Mouse (Mus musculus): ENCODE measurements around the gene Ncor2. TPM values are rescaled to one million over a fixed set of nuclear protein-coding genes. Genes with fewer than 3 reads are reported as not detected.
A peak's percentile ranks its signal among the peaks of the same experiment; 100 is the strongest.

Gene Ncor2
- polyA plus RNA-seq, 1 experiment, result 74.6 TPM

GRCm38 (mm10) chr5:125113029-125113428 lies 66.0 kb downstream of the Ncor2 start:
- no peak overlapping the region for H3K27ac ChIP-seq (ENCODE audit: insufficient read depth, low read length)
- H3K4me3 ChIP-seq (ENCODE audit: insufficient read depth, low read length), result no peak overlapping the region
- peaks cover 12% of the 10 kb centered on the region for H3K4me1 ChIP-seq (ENCODE audit: control insufficient read depth, insufficient read depth, low read length)
- TF ChIP-seq CTCF (IDR thresholded peaks at IDR 0.05; ENCODE audit: extremely low read depth, insufficient read depth, low read length), result no peak
- no peak for TF ChIP-seq POLR2A (IDR thresholded peaks at IDR 0.05; ENCODE audit: extremely low read depth, insufficient read depth, low read length)

- TF ChIP-seq POLR2A (IDR thresholded peaks at IDR 0.05; ENCODE audit: extremely low read depth, insufficient read depth, low read length), result no peak
- no peak for TF ChIP-seq CTCF (IDR thresholded peaks at IDR 0.05; ENCODE audit: extremely low read depth, insufficient read depth, low read length)
- H3K27ac ChIP-seq (ENCODE audit: insufficient read depth, low read length), result no peak overlapping the region
- no peak overlapping the region for H3K4me3 ChIP-seq (ENCODE audit: insufficient read depth, low read length)
- H3K4me1 ChIP-seq (ENCODE audit: control insufficient read depth, insufficient read depth, low read length), result peaks cover 12% of the 10 kb centered on the region
These were observed 66.4 kb downstream of the Ncor2 start for GRCm38 (mm10) chr5:125112588-125112987.

GRCm38 (mm10) chr5:125111137-125111536 lies 67.9 kb downstream of the Ncor2 start:
- H3K27ac ChIP-seq (ENCODE audit: insufficient read depth, low read length), result no peak overlapping the region

GRCm38 (mm10) chr5:125110722-125111121 lies 68.3 kb downstream of the Ncor2 start:
- TF ChIP-seq POLR2A (IDR thresholded peaks at IDR 0.05; ENCODE audit: extremely low read depth, insufficient read depth, low read length) (no peak), CTCF (IDR thresholded peaks at IDR 0.05; ENCODE audit: extremely low read depth, insufficient read depth, low read length) (no peak)
- H3K4me1 ChIP-seq (ENCODE audit: control insufficient read depth, insufficient read depth, low read length), result peaks cover 16% of the 10 kb centered on the region

More at GRCm38 (mm10) chr5:125111137-125111536, 67.9 kb downstream of the Ncor2 start:
- Histone ChIP-seq H3K4me3 (ENCODE audit: insufficient read depth, low read length) (no peak overlapping the region), H3K4me1 (ENCODE audit: control insufficient read depth, insufficient read depth, low read length) (peaks cover 16% of the 10 kb centered on the region)
- TF ChIP-seq CTCF (IDR thresholded peaks at IDR 0.05; ENCODE audit: extremely low read depth, insufficient read depth, low read length) (no peak), POLR2A (IDR thresholded peaks at IDR 0.05; ENCODE audit: extremely low read depth, insufficient read depth, low read length) (no peak)

GRCm38 (mm10) chr5:125110196-125110595 lies 68.8 kb downstream of the Ncor2 start:
- H3K4me1 ChIP-seq (ENCODE audit: control insufficient read depth, insufficient read depth, low read length), result peaks cover 16% of the 10 kb centered on the region
- H3K4me3 ChIP-seq (ENCODE audit: insufficient read depth, low read length), result no peak overlapping the region
- TF ChIP-seq POLR2A (IDR thresholded peaks at IDR 0.05; ENCODE audit: extremely low read depth, insufficient read depth, low read length) (no peak), CTCF (IDR thresholded peaks at IDR 0.05; ENCODE audit: extremely low read depth, insufficient read depth, low read length) (no peak)
- H3K27ac ChIP-seq (ENCODE audit: insufficient read depth, low read length), result no peak overlapping the region

More at GRCm38 (mm10) chr5:125110722-125111121, 68.3 kb downstream of the Ncor2 start:
- Histone ChIP-seq H3K27ac (ENCODE audit: insufficient read depth, low read length) (no peak overlapping the region), H3K4me3 (ENCODE audit: insufficient read depth, low read length) (no peak overlapping the region)

GRCm38 (mm10) chr5:125107011-125107651 lies 71.9 kb downstream of the Ncor2 start:
- peak; percentile 68 for TF ChIP-seq CTCF (IDR thresholded peaks at IDR 0.05; ENCODE audit: extremely low read depth, insufficient read depth, low read length)
- no peak for TF ChIP-seq POLR2A (IDR thresholded peaks at IDR 0.05; ENCODE audit: extremely low read depth, insufficient read depth, low read length)
- Histone ChIP-seq H3K27ac (ENCODE audit: insufficient read depth, low read length) (no peak overlapping the region), H3K4me1 (ENCODE audit: control insufficient read depth, insufficient read depth, low read length) (peaks cover 15% of the 10 kb centered on the region; the same call in 1 of the 2 replicates), H3K4me3 (ENCODE audit: insufficient read depth, low read length) (no peak overlapping the region)

- H3K4me1 ChIP-seq (ENCODE audit: control insufficient read depth, insufficient read depth, low read length), result peaks cover 9% of the 10 kb centered on the region; the same call in 1 of the 2 replicates
- H3K4me3 ChIP-seq (ENCODE audit: insufficient read depth, low read length), result no peak overlapping the region
- TF ChIP-seq POLR2A (IDR thresholded peaks at IDR 0.05; ENCODE audit: extremely low read depth, insufficient read depth, low read length) (no peak), CTCF (IDR thresholded peaks at IDR 0.05; ENCODE audit: extremely low read depth, insufficient read depth, low read length) (no peak)
- H3K27ac ChIP-seq (ENCODE audit: insufficient read depth, low read length), result no peak overlapping the region
These were observed 72.8 kb downstream of the Ncor2 start for GRCm38 (mm10) chr5:125106191-125106590.

- Histone ChIP-seq H3K4me1 (ENCODE audit: control insufficient read depth, insufficient read depth, low read length) (peaks cover 6% of the 10 kb centered on the region; the same call in 1 of the 2 replicates), H3K4me3 (ENCODE audit: insufficient read depth, low read length) (no peak overlapping the region), H3K27ac (ENCODE audit: insufficient read depth, low read length) (no peak overlapping the region)
- no peak for TF ChIP-seq CTCF (IDR thresholded peaks at IDR 0.05; ENCODE audit: extremely low read depth, insufficient read depth, low read length)
- no peak for TF ChIP-seq POLR2A (IDR thresholded peaks at IDR 0.05; ENCODE audit: extremely low read depth, insufficient read depth, low read length)
These were observed 74.2 kb downstream of the Ncor2 start for GRCm38 (mm10) chr5:125104841-125105240.

- TF ChIP-seq POLR2A (IDR thresholded peaks at IDR 0.05; ENCODE audit: extremely low read depth, insufficient read depth, low read length), result no peak
- no peak for TF ChIP-seq CTCF (IDR thresholded peaks at IDR 0.05; ENCODE audit: extremely low read depth, insufficient read depth, low read length)
- Histone ChIP-seq H3K4me3 (ENCODE audit: insufficient read depth, low read length) (no peak overlapping the region), H3K27ac (ENCODE audit: insufficient read depth, low read length) (no peak overlapping the region), H3K4me1 (ENCODE audit: control insufficient read depth, insufficient read depth, low read length) (peaks cover 8% of the 10 kb centered on the region)
These were observed 75.6 kb downstream of the Ncor2 start for GRCm38 (mm10) chr5:125103396-125103795.

GRCm38 (mm10) chr5:125102907-125103306 lies 76.1 kb downstream of the Ncor2 start:
- TF ChIP-seq CTCF (IDR thresholded peaks at IDR 0.05; ENCODE audit: extremely low read depth, insufficient read depth, low read length) (no peak), POLR2A (IDR thresholded peaks at IDR 0.05; ENCODE audit: extremely low read depth, insufficient read depth, low read length) (no peak)
- Histone ChIP-seq H3K4me3 (ENCODE audit: insufficient read depth, low read length) (no peak overlapping the region), H3K4me1 (ENCODE audit: control insufficient read depth, insufficient read depth, low read length) (peaks cover 8% of the 10 kb centered on the region), H3K27ac (ENCODE audit: insufficient read depth, low read length) (no peak overlapping the region)

Data from cortical plate, adult 2 months (tissue).